Mouse (Mus musculus): ENCODE data around the gene Atox1.
"Not testable (repeated sequence)": the region's sequence is repeated elsewhere in the genome, so short reads cannot be mapped to it uniquely, and the experiment has no call there.

The Atox1 gene

GRCm38 (mm10) chr11:55449531-55449930, 11.5 kb downstream of the Atox1 start:
- peak; percentile 58 for DNase-seq

GRCm38 (mm10) chr11:55446579-55446978, 14.5 kb downstream of the Atox1 start:
- peak; percentile 85 for DNase-seq

- DNase-seq: peak; percentile 83
These were observed 16.3 kb downstream of the Atox1 start for GRCm38 (mm10) chr11:55444772-55445171.

- DNase-seq: no peak
These were observed 21.3 kb downstream of the Atox1 start for GRCm38 (mm10) chr11:55439718-55440117.

GRCm38 (mm10) chr11:55438031-55438430, 23.0 kb downstream of the Atox1 start:
- DNase-seq: no peak

- no peak for DNase-seq
These were observed 24.9 kb downstream of the Atox1 start for GRCm38 (mm10) chr11:55436089-55436488.

GRCm38 (mm10) chr11:55432981-55433380, 28.1 kb downstream of the Atox1 start:
- DNase-seq: no peak

- DNase-seq: no peak
These were observed 31.1 kb downstream of the Atox1 start for GRCm38 (mm10) chr11:55429973-55430372.

- peak; percentile 84 for DNase-seq
These were observed 32.6 kb downstream of the Atox1 start for GRCm38 (mm10) chr11:55428186-55429012.

GRCm38 (mm10) chr11:55424746-55425360, 36.2 kb downstream of the Atox1 start:
- no peak for DNase-seq

- no peak for DNase-seq
These were observed 37.3 kb downstream of the Atox1 start for GRCm38 (mm10) chr11:55423756-55424155.

GRCm38 (mm10) chr11:55422978-55423377, 38.1 kb downstream of the Atox1 start, which contains the start of gene Sparc:
Gene Sparc (minus strand): TSS chr11:55423183.
- DNase-seq: no peak

GRCm38 (mm10) chr11:55419678-55420307, 41.2 kb downstream of the Atox1 start:
- peak; percentile 57 for DNase-seq

GRCm38 (mm10) chr11:55419296-55419677, 41.8 kb downstream of the Atox1 start:
- no peak for DNase-seq

- DNase-seq: no peak
These were observed 42.4 kb downstream of the Atox1 start for GRCm38 (mm10) chr11:55418704-55419061.

- peak; percentile 51 for DNase-seq
These were observed 42.9 kb downstream of the Atox1 start for GRCm38 (mm10) chr11:55417898-55418703.

GRCm38 (mm10) chr11:55416609-55417265, 44.3 kb downstream of the Atox1 start:
- no peak for DNase-seq

GRCm38 (mm10) chr11:55415731-55416130, 45.3 kb downstream of the Atox1 start:
- not testable (repeated sequence) for DNase-seq

- peak; percentile 44 for DNase-seq
These were observed 45.9 kb downstream of the Atox1 start for GRCm38 (mm10) chr11:55415036-55415704.

- no peak for DNase-seq
These were observed 46.7 kb downstream of the Atox1 start for GRCm38 (mm10) chr11:55414314-55414713.

- no peak for DNase-seq
These were observed 47.6 kb downstream of the Atox1 start for GRCm38 (mm10) chr11:55413416-55413796.
